Mouse (Mus musculus) E14TG2a.4 (cell line): ENCODE results near the gene Iqgap2.
A peak's percentile ranks its signal among the peaks of the same experiment; 100 is the strongest.

Experiments used
- H3K27me3 ChIP-seq: 2 replicates; pipeline ENCODE4 v1.6.1; 2014; ENCODE audit warnings: low read length, control low read depth; ENCODE audit not compliant: insufficient read depth
- H3K36me3 ChIP-seq: 2 replicates; pipeline ENCODE4 v1.6.1; 2014; ENCODE audit warnings: low read length, control low read depth; ENCODE audit not compliant: insufficient read depth
- H3K4me1 ChIP-seq: replicated peaks from 2 replicates; pipeline ENCODE4 v1.6.1; 2014; ENCODE audit warnings: low read depth, low read length, control low read depth
- H3K4me3 ChIP-seq: replicated peaks from 2 replicates; pipeline ENCODE4 v1.5.1; 2014; ENCODE audit warnings: mild to moderate bottlenecking, low read length
- H3K9me3 ChIP-seq: 2 replicates; pipeline ENCODE4 v1.6.1; 2014; ENCODE audit warnings: low read length, control low read depth
- CTCF ChIP-seq: conservative IDR thresholded peaks from 2 replicates; pipeline ENCODE4 v1.5.1; 2014; ENCODE audit warnings: low read length
- NANOG ChIP-seq: IDR thresholded peaks from 2 replicates; pipeline ENCODE4 v1.6.1; 2014; ENCODE audit warnings: borderline replicate concordance, low read length, mixed read lengths
- POU5F1 ChIP-seq: IDR thresholded peaks from 2 replicates; pipeline ENCODE4 v1.6.1; 2014; ENCODE audit warnings: low read length, borderline replicate concordance

Gene Iqgap2

GRCm38 (mm10) chr13:95611752-95612151, 280.0 kb downstream of the Iqgap2 start:
- Histone ChIP-seq H3K9me3 (no peaks in the 10 kb centered on the region), H3K4me1 (peaks cover 44% of the 10 kb centered on the region), H3K36me3 (peaks cover 5% of the 10 kb centered on the region), H3K4me3 (no peak overlapping the region), H3K27me3 (peaks cover 13% of the 10 kb centered on the region)
- TF ChIP-seq POU5F1: no peak
- TF ChIP-seq CTCF: no peak
- TF ChIP-seq NANOG: no peak

GRCm38 (mm10) chr13:95610786-95611562, 280.7 kb downstream of the Iqgap2 start:
- H3K4me1 ChIP-seq: peaks cover 45% of the 10 kb centered on the region
- TF ChIP-seq CTCF: no peak
- no peak for TF ChIP-seq NANOG
- TF ChIP-seq POU5F1: no peak
- H3K4me3 ChIP-seq: no peak overlapping the region
- peaks cover 5% of the 10 kb centered on the region for H3K36me3 ChIP-seq
- H3K27me3 ChIP-seq: peaks cover 9% of the 10 kb centered on the region
- no peaks in the 10 kb centered on the region for H3K9me3 ChIP-seq

GRCm38 (mm10) chr13:95609088-95609420, 282.7 kb downstream of the Iqgap2 start:
- TF ChIP-seq POU5F1: no peak
- no peak for TF ChIP-seq NANOG
- no peak for TF ChIP-seq CTCF
- Histone ChIP-seq H3K27me3 (peaks cover 25% of the 10 kb centered on the region), H3K9me3 (no peaks in the 10 kb centered on the region), H3K4me3 (no peak overlapping the region), H3K36me3 (peaks cover 5% of the 10 kb centered on the region), H3K4me1 (peaks cover 52% of the 10 kb centered on the region)

- peaks cover 57% of the 10 kb centered on the region for H3K4me1 ChIP-seq
- peaks cover 30% of the 10 kb centered on the region for H3K27me3 ChIP-seq
- no peak overlapping the region for H3K4me3 ChIP-seq
- H3K36me3 ChIP-seq: peaks cover 5% of the 10 kb centered on the region
- no peaks in the 10 kb centered on the region for H3K9me3 ChIP-seq
- TF ChIP-seq CTCF (no peak), NANOG (no peak), POU5F1 (no peak)
Measured at GRCm38 (mm10) chr13:95608416-95609087, 283.2 kb downstream of the Iqgap2 start.

GRCm38 (mm10) chr13:95607019-95607418, 284.7 kb downstream of the Iqgap2 start:
- Histone ChIP-seq H3K9me3 (no peaks in the 10 kb centered on the region), H3K4me1 (peaks cover 50% of the 10 kb centered on the region), H3K4me3 (no peak overlapping the region), H3K27me3 (peaks cover 31% of the 10 kb centered on the region), H3K36me3 (peaks cover 8% of the 10 kb centered on the region)
- no peak for TF ChIP-seq CTCF
- TF ChIP-seq POU5F1: no peak
- no peak for TF ChIP-seq NANOG

- Histone ChIP-seq H3K4me1 (peaks cover 68% of the 10 kb centered on the region), H3K4me3 (peak overlapping the region; percentile 66), H3K27me3 (peaks cover 31% of the 10 kb centered on the region), H3K9me3 (no peaks in the 10 kb centered on the region), H3K36me3 (peaks cover 5% of the 10 kb centered on the region)
- no peak for TF ChIP-seq POU5F1
- TF ChIP-seq NANOG: no peak
- TF ChIP-seq CTCF: no peak
Measured at GRCm38 (mm10) chr13:95604288-95604687, 287.4 kb downstream of the Iqgap2 start.

- H3K9me3 ChIP-seq: no peaks in the 10 kb centered on the region
- peaks cover 44% of the 10 kb centered on the region for H3K4me1 ChIP-seq
- peaks cover 5% of the 10 kb centered on the region for H3K36me3 ChIP-seq
- no peak overlapping the region for H3K4me3 ChIP-seq
- peaks cover 15% of the 10 kb centered on the region for H3K27me3 ChIP-seq
- TF ChIP-seq CTCF (no peak), POU5F1 (no peak), NANOG (no peak)
Measured at GRCm38 (mm10) chr13:95599833-95600359, 291.8 kb downstream of the Iqgap2 start.

GRCm38 (mm10) chr13:95598232-95598920, 293.3 kb downstream of the Iqgap2 start:
- H3K27me3 ChIP-seq: peaks cover under 1% of the 10 kb centered on the region; the same call in 1 of the 2 replicates
- H3K36me3 ChIP-seq: peaks cover 5% of the 10 kb centered on the region
- TF ChIP-seq CTCF (no peak), NANOG (no peak), POU5F1 (no peak)
- peak overlapping the region; percentile 52 for H3K4me3 ChIP-seq
- no peaks in the 10 kb centered on the region for H3K9me3 ChIP-seq
- H3K4me1 ChIP-seq: peaks cover 30% of the 10 kb centered on the region
